Mouse (Mus musculus) heart, embryonic 15.5 days (tissue): ENCODE measurements around the gene Tmem186. TPM values are rescaled to one million over a fixed set of nuclear protein-coding genes. Genes with fewer than 3 reads are reported as not detected.

Experiments used
- ATAC-seq: fragments of 200-750 bp; cut with Nextera tagmentation; replicated peaks from 2 replicates; pipeline ENCODE4 v1.8.0; 2017; ENCODE audit warnings: low read depth, moderate TSS enrichment; ENCODE audit not compliant: insufficient number of reproducible peaks, insufficient read depth, low FRiP score
- H3K27ac ChIP-seq: fragments of 300-500 bp; sonication (generic); 2 replicates; pipeline ENCODE4 v1.5.1; 2015; ENCODE audit warnings: mild to moderate bottlenecking, inconsistent platforms
- H3K27me3 ChIP-seq: fragments of 300-500 bp; sonication (generic); 2 replicates; pipeline ENCODE4 v1.6.1; 2015; ENCODE audit warnings: inconsistent platforms
- H3K36me3 ChIP-seq: fragments of 300-500 bp; sonication (generic); 2 replicates; pipeline ENCODE4 v1.6.1; 2015; ENCODE audit warnings: mild to moderate bottlenecking, inconsistent platforms
- H3K4me1 ChIP-seq: fragments of 300-500 bp; sonication (generic); replicated peaks from 2 replicates; pipeline ENCODE4 v1.6.1; 2015; ENCODE audit warnings: inconsistent platforms
- H3K4me2 ChIP-seq: fragments of 300-500 bp; sonication (generic); 2 replicates; pipeline ENCODE4 v1.6.1; 2015; ENCODE audit warnings: inconsistent platforms, mild to moderate bottlenecking, moderate library complexity
- H3K4me3 ChIP-seq: fragments of 300-500 bp; sonication (generic); 2 replicates; pipeline ENCODE4 v1.5.1; 2015; ENCODE audit warnings: mild to moderate bottlenecking, inconsistent platforms
- H3K9ac ChIP-seq: fragments of 300-500 bp; sonication (generic); 2 replicates; pipeline ENCODE4 v1.6.1; 2015; ENCODE audit warnings: mild to moderate bottlenecking, inconsistent platforms
- H3K9me3 ChIP-seq: fragments of 300-500 bp; sonication (generic); replicated peaks from 2 replicates; pipeline ENCODE4 v1.6.1; 2016; ENCODE audit warnings: inconsistent platforms
- WGBS: fragments of 180-500 bp; shearing (Covaris S2); methylation state at CpG from one replicate; pipeline ENCODE4 v1.1.7; 2015; ENCODE audit warnings: mixed read lengths; 5-methylcytosine and 5-hydroxymethylcytosine counted together
- polyA plus RNA-seq: library from polyadenylated mRNA; unstranded; fragments of >200 nt; fragmentation: Nextera tagmentation; extraction: Ambion mirVana; gene quantifications from 2 replicates; pipeline ENCODE4 v1.2.1, GENCODE M21; 2015

Tmem186 gene
- polyA plus RNA-seq, 1 experiment from 2014 or later, result 14.9 TPM

DNA sequence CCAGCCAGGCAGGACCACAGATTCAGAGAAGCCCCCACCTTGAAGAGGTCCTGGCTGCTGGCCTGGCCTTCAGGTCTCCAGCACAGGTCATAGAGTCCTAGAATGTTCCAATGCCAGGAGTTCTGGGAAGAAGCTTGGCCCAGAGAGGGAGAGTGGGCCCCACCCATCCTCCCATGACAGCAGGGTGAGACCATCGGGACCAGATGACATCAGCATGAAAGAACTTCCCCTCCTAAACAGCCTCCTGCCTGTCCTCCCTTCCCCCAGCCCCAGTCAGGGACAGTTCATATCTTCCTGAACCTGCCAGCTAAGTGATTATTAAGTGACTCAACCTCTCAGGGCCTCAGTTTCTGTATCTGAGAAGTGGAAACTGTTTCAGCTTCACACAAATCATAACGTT lies 28.9 kb upstream of the Tmem186 start:
- 12% methylated on average over 2 of the region's 2 CpGs for WGBS
- H3K4me2 ChIP-seq, result no peak overlapping the region
- peak; percentile 40; the same call in 1 of the 2 replicates for ATAC-seq

DNA sequence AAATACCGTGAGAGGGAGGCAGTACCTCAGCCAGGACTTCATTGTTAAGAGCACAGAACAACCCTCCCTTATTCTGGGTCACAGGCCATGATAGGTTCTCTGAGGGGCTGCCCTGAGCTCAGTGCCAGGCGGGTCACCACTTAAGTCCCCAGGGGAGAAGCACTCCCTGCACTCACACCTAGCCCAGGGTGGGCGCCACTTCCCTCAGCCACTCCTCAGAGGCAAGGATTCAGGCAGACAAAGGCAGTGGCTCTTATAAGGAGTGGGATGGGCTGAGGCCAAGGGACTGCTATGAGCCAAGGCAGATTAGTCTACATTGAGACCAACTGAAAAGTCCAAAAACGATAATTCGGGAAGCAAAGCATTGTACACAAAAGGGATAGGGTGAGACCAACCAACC lies 27.9 kb upstream of the Tmem186 start:
- H3K27ac ChIP-seq, result 0 out of 2 replicates have a peak overlapping the region, but pooled peaks have one; percentile 41
- no peak for ATAC-seq
- WGBS, result 86% methylated on average over 5 of the region's 5 CpGs

More for the DNA sequence above, 28.9 kb upstream of the Tmem186 start:
- H3K4me3 ChIP-seq, result no peak overlapping the region
- H3K9ac ChIP-seq, result no peak overlapping the region
- H3K4me1 ChIP-seq, result peaks cover 67% of the 10 kb centered on the region
- no peaks in the 10 kb centered on the region for H3K9me3 ChIP-seq
- H3K36me3 ChIP-seq, result peaks cover 7% of the 10 kb centered on the region; the same call in 1 of the 2 replicates
- H3K27me3 ChIP-seq, result no peaks in the 10 kb centered on the region
- peak overlapping the region; percentile 60 for H3K27ac ChIP-seq

DNA sequence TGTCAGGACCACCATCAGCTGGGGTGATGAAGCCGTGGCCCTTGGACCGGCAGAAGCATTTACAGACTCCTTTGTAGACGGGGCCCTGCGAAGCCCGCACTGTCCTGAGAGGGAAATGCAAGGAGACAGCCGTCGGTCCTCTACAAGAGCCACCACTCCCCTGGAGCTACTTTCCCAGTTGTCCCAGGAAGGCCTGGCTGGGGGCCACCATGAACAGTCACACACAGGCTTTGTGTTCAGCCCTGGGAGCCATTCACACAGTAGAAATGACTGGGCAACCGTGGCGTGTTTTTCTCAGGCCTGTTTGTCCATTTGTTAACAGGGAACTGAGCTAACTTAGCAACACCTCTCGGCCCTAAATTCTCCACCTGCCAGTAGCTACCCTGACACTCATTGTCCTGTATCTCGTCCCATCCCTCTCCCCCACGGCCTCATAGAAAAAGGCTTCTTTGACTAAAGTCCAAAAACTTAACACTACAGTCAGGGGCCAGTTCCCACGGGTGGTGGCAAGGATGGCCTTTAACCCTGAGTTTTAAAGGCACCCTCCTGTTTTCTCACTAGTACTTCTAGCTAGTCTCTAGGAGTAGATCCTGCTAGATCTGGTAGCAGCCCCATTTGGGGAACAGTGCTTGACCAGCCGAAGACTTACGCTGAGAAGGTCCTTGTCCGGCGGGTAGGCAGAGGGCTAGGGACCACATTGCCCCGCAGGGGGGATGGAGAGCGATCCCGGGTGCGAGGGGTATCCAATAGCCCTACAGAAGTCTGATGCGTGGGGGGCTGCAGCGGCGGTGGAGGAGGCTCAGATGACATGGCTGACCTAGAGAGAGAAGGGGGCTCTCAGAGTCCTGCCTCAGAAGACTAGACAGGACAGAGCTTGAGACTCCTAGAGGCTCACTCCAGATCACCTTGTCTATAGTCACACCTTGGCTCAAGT lies 26.4 kb upstream of the Tmem186 start:
- Histone ChIP-seq H3K27ac (no peak overlapping the region), H3K36me3 (peaks cover 20% of the 10 kb centered on the region), H3K9me3 (no peaks in the 10 kb centered on the region), H3K27me3 (no peaks in the 10 kb centered on the region), H3K4me2 (no peak overlapping the region), H3K9ac (no peak overlapping the region), H3K4me1 (peaks cover 44% of the 10 kb centered on the region), H3K4me3 (no peak overlapping the region)
- no peak for ATAC-seq
- WGBS, result 84% methylated on average over 24 of the region's 24 CpGs

More for the DNA sequence above, 27.9 kb upstream of the Tmem186 start:
- Histone ChIP-seq H3K36me3 (peaks cover 8% of the 10 kb centered on the region), H3K9ac (no peak overlapping the region), H3K4me2 (no peak overlapping the region), H3K9me3 (no peaks in the 10 kb centered on the region), H3K27me3 (no peaks in the 10 kb centered on the region), H3K4me1 (peaks cover 59% of the 10 kb centered on the region), H3K4me3 (no peak overlapping the region)

DNA sequence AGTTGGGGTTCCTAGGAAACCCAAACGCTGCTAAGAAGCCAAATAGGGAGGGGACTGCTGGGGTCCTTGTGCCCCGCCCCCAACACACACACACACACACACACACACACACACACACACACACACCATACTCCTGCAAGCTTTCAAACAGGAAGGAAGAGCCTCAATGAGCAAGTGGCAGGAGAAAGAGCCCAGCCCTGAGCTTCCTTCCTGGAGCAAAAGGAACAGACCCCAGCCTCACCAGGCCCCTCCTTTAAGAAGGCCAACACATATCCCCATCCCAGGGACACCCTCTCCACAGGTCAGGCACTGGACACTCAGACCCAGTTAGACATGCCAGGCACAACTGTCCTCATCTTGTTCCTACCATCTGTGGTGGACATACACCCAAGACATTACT lies 25.5 kb upstream of the Tmem186 start:
- Histone ChIP-seq H3K4me3 (no peak overlapping the region), H3K27ac (no peak overlapping the region)
- 80% methylated on average over 2 of the region's 2 CpGs for WGBS

DNA sequence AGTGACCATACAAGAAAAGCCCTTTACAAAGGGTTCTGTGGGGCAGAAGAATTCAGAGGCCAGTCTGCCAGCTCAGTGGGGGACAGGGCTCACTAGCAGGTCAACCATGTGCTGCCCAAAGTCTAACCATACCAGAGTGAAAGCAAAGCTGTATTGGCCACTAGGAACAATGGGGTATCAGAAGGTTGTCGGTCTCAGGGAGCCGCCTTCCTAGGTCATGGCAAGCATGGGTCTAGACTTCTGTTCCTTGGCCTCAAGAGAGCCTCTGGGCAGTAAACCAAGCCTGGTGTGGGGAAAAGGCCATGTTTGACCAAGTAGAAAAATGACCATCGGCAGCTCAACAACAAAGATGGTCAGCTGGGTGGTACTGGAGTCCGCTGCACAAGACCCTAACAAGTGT lies 21.3 kb upstream of the Tmem186 start:
- H3K27me3 ChIP-seq, result no peaks in the 10 kb centered on the region
- H3K4me2 ChIP-seq, result no peak overlapping the region
- no peaks in the 10 kb centered on the region for H3K9me3 ChIP-seq
- H3K4me3 ChIP-seq, result no peak overlapping the region
- H3K9ac ChIP-seq, result no peak overlapping the region
- H3K36me3 ChIP-seq, result peaks cover 39% of the 10 kb centered on the region
- 0 out of 2 replicates have a peak, but pooled peaks cover 4% of the 10 kb centered on the region for H3K4me1 ChIP-seq
- 84% methylated on average over 4 of the region's 4 CpGs for WGBS
- ATAC-seq, result no peak
- no peak overlapping the region for H3K27ac ChIP-seq

More for the DNA sequence above, 25.5 kb upstream of the Tmem186 start:
- Histone ChIP-seq H3K27me3 (no peaks in the 10 kb centered on the region), H3K9ac (no peak overlapping the region), H3K4me2 (no peak overlapping the region), H3K36me3 (peaks cover 26% of the 10 kb centered on the region), H3K4me1 (peaks cover 35% of the 10 kb centered on the region), H3K9me3 (no peaks in the 10 kb centered on the region)
- ATAC-seq, result no peak

DNA sequence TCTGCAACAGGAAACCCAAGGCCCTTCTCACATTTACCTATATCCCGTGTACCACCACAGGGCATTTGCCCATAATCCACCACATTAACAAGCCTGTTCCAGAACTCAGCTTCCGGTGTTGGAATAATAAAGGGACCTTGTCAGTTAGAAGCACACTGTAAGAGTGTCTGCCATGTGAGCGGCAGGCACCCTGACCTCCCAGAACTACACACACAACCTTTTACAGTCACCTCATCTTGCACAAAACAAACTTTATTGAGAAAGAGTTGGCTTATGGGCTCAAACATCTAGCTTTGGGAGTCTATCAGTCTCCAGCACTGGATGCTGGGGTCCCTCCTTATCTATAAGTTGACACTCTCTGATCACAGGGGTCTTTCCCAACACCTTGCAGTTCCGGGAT lies 20.8 kb upstream of the Tmem186 start:
- Histone ChIP-seq H3K9me3 (no peaks in the 10 kb centered on the region), H3K36me3 (peaks cover 42% of the 10 kb centered on the region), H3K4me3 (no peak overlapping the region), H3K27ac (no peak overlapping the region), H3K4me1 (0 out of 2 replicates have a peak, but pooled peaks cover 4% of the 10 kb centered on the region), H3K9ac (no peak overlapping the region), H3K27me3 (no peaks in the 10 kb centered on the region), H3K4me2 (no peak overlapping the region)
- 77% methylated on average over 4 of the region's 4 CpGs for WGBS
- no peak for ATAC-seq

DNA sequence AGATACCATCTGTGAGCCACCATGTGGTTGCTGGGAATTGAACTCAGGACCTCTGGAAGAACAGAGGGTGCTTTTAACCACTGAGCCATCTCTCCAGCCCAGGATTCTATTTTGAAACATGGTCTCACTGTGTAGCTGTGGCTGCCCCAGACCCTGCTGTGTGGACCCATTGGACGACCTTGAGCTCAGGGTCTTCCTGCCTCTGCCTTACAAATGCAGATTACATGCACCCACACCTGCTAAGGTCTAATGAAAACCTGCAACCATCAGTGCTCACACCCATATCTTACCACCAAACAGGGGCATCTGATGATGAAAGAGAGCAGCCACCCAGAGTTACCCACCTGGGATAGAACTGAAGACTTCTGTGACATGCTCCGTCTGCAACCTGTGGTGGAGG lies 18.7 kb upstream of the Tmem186 start:
- H3K4me2 ChIP-seq, result no peak overlapping the region
- H3K4me1 ChIP-seq, result no peaks in the 10 kb centered on the region
- H3K36me3 ChIP-seq, result peaks cover 48% of the 10 kb centered on the region
- H3K4me3 ChIP-seq, result no peak overlapping the region
- no peaks in the 10 kb centered on the region for H3K9me3 ChIP-seq
- WGBS, result 85% methylated on average over 2 of the region's 2 CpGs
- H3K27ac ChIP-seq, result no peak overlapping the region
- no peaks in the 10 kb centered on the region for H3K27me3 ChIP-seq
- no peak overlapping the region for H3K9ac ChIP-seq
- ATAC-seq, result no peak

DNA sequence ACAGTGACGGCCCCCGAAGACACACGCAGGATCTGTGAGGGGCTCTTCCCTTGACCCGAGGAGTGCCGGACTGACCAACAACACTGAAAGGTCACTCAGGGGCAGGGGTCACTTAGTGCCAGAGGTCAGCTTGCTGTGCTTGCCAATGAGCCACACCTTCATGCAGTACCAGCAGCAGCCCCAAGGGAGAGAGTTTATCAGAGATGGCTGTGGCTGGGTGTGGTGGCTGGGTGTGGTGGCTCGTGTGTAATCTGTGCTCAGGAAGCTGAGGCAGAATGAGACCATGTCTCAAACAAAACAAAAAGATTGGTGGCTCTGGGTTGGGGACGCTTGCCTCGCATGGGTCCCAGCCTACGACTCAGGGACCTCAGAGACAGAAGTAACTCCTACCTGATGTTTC lies 18.1 kb upstream of the Tmem186 start:
- 76% methylated on average over 9 of the region's 9 CpGs for WGBS
- ATAC-seq, result no peak
- H3K9ac ChIP-seq, result no peak overlapping the region
- no peaks in the 10 kb centered on the region for H3K27me3 ChIP-seq
- no peaks in the 10 kb centered on the region for H3K9me3 ChIP-seq
- no peak overlapping the region for H3K27ac ChIP-seq
- peaks cover 54% of the 10 kb centered on the region for H3K36me3 ChIP-seq
- H3K4me3 ChIP-seq, result no peak overlapping the region
- H3K4me2 ChIP-seq, result no peak overlapping the region
- H3K4me1 ChIP-seq, result no peaks in the 10 kb centered on the region

DNA sequence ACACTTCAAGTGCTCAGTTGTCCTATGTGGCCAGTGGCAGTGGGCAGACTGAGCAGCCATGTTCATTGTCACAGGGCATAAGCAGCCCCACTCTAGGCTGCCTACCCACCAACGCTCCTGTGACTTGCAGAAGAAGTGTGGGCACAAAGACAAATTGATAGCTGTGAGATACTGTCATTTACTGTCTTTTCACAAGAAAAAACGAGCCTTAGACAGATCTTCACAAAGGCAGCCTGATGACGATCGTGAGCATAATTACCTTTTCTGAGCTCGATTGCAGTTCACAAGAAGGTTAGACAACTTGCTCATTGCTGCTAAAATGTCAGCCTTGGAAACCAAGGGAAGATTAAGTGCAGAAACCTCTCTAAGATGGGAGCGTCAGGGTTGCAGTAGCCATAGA lies 17.6 kb upstream of the Tmem186 start:
- H3K4me1 ChIP-seq, result no peaks in the 10 kb centered on the region
- no peak overlapping the region for H3K4me2 ChIP-seq
- H3K27me3 ChIP-seq, result no peaks in the 10 kb centered on the region
- no peak overlapping the region for H3K4me3 ChIP-seq
- no peaks in the 10 kb centered on the region for H3K9me3 ChIP-seq
- no peak overlapping the region for H3K9ac ChIP-seq
- no peak for ATAC-seq
- WGBS, result 86% methylated on average over 6 of the region's 6 CpGs
- H3K27ac ChIP-seq, result no peak overlapping the region
- H3K36me3 ChIP-seq, result peaks cover 53% of the 10 kb centered on the region

DNA sequence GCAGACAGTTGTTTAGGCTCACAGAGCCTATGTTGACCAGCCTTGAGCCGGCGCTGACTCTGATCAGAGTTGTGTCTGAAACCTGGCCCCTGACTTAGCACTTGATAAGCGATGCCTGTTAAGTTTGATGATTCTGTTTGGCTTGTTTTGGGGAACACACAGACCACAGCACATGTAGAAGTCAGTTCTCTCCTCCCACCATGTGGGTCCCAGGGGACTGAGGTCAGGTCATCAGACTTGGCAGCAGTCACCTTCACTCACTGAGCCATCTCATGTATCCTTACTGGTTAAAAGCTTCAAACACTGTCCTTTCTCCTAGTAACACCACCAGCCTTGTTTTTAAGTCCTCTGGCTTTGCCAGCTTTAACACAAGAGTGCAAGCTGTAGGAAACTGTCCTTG lies 12.5 kb upstream of the Tmem186 start:
- WGBS, result 88% methylated on average over 3 of the region's 3 CpGs
- Histone ChIP-seq H3K27me3 (no peaks in the 10 kb centered on the region), H3K4me1 (no peaks in the 10 kb centered on the region), H3K4me2 (no peak overlapping the region), H3K9me3 (no peaks in the 10 kb centered on the region), H3K9ac (no peak overlapping the region), H3K27ac (no peak overlapping the region), H3K36me3 (peaks cover 78% of the 10 kb centered on the region), H3K4me3 (no peak overlapping the region)
- ATAC-seq, result no peak

DNA sequence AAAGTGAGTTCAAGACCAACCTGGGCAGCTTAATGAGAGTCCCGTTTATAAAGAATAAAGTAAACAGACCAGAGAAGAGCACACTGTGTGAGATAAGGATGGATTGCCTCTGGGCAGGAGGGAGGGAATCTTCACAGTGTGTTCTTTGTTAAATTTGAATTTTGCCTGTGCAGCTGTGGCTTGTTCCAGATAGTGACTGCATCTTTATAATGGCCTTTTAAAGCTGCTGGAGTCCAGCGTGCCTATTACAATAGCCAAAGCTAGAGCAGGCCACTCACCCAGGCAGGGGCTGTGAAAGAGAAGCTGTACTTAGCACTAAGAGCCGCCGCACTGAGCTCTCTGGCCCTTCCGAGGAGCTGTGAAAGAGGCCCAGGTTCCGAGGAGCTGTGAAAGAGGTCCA lies 8.0 kb upstream of the Tmem186 start:
- H3K36me3 ChIP-seq, result peaks cover 71% of the 10 kb centered on the region
- no peaks in the 10 kb centered on the region for H3K27me3 ChIP-seq
- WGBS, result 85% methylated on average over 6 of the region's 6 CpGs
- no peak overlapping the region for H3K4me2 ChIP-seq
- no peak for ATAC-seq
- no peaks in the 10 kb centered on the region for H3K4me1 ChIP-seq
- no peaks in the 10 kb centered on the region for H3K9me3 ChIP-seq
- no peak overlapping the region for H3K27ac ChIP-seq
- H3K9ac ChIP-seq, result no peak overlapping the region
- no peak overlapping the region for H3K4me3 ChIP-seq

DNA sequence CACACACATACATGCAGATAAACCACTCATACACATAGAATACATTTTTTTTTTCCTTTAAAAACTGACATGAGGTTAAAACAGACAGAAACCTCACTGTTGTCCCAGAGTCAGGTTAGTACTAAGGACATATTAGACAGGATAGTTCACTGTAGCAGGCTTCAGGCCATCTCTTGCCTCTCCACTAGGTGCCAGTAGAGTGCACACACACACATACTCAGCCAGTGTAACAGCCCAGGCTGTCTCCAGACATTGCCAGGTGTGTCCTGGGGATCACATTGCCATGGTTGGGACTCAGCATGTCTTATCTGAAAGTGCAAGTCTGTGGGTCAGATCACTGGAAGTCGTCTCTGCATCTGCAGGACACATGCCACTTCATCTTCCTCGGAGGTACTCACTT lies 6.3 kb upstream of the Tmem186 start:
- peaks cover 8% of the 10 kb centered on the region for H3K4me1 ChIP-seq
- H3K4me3 ChIP-seq, result no peak overlapping the region
- H3K27ac ChIP-seq, result no peak overlapping the region
- H3K9me3 ChIP-seq, result no peaks in the 10 kb centered on the region
- 67% methylated on average over 2 of the region's 2 CpGs for whole genome bisulfite sequencing
- no peak overlapping the region for H3K9ac ChIP-seq
- H3K4me2 ChIP-seq, result no peak overlapping the region
- peak; percentile 73 for ATAC-seq
- peaks cover 57% of the 10 kb centered on the region for H3K36me3 ChIP-seq
- H3K27me3 ChIP-seq, result no peaks in the 10 kb centered on the region
